Mouse (Mus musculus) heart, adult 2 months (tissue): ENCODE results near the gene Gm17387.
A peak's percentile ranks its signal among the peaks of the same experiment; 100 is the strongest.

Source experiments
- CTCF ChIP-seq: fragments of 200-600 bp; IDR thresholded peaks from 2 replicates; pipeline ENCODE4 v1.8.1; 2022; ENCODE audit warnings: antibody characterized with exemption, mild to moderate bottlenecking, moderate library complexity
- EP300 ChIP-seq: fragments of 200-500 bp; IDR thresholded peaks from 2 replicates; pipeline ENCODE4 v1.6.1; 2011; ENCODE audit warnings: low read depth, low read length, control low read depth; ENCODE audit not compliant: insufficient read depth
- POLR2A ChIP-seq: fragments of 200-500 bp; IDR thresholded peaks from 2 replicates; pipeline ENCODE4 v1.6.1; 2011; ENCODE audit warnings: mild to moderate bottlenecking, low read depth, low read length, control low read depth; ENCODE audit not compliant: insufficient read depth

DNA sequence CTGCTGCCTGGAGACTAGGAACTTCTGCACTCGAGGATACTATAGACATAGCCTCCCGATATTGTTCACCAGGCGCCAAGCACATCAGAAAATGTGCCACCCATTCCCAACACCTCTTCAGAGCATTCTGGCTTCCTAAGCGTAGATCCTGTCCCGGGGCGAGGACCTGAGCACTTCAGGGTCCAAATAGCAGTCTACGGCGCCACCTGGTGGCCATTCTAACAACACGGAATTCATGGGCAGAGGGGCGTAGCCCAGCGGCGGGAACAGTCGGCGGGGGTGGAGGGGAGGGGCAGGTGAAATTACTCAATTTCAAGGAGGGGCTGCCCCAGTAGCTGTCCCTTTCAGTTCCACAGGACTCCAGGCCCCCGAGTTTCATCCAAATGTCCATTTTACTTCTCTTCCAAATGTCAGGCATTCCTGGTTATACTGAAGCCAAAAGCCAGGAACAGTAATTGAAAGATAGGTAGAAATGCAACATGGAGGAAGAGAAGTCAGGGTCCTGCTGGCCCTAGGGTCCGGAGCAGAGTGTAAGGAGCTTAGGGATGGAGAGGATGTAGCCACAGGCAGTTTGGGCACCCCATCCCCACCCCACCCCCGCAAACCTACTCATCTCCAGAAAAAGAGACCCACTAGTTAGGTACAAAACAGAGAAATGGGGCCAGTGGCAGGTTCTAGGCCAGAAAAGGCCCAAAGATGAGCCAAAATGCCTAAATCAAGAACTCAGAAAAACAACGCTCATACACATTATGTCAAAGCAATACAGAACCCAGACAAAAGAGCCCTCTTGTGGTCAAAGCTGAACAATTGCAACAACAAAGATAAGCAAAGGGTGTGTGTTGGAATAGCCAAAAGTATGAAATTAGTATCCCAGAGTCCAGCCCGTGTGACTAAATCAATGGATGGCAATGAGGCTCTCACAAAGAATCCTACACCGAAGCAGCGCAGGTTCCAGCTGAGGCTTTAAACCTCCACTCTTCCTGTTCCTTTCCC, 19.6 kb downstream of the Gm17387 start:
- TF ChIP-seq CTCF (peak; percentile 78), POLR2A (no peak), EP300 (peak; percentile 94)
